Mouse (Mus musculus): ENCODE measurements around the gene Fxyd1. TPM values are rescaled to one million over a fixed set of nuclear protein-coding genes. Genes with fewer than 3 reads are reported as not detected.

Gene Fxyd1
- polyA plus RNA-seq, 1 experiment: 330 TPM

DNA sequence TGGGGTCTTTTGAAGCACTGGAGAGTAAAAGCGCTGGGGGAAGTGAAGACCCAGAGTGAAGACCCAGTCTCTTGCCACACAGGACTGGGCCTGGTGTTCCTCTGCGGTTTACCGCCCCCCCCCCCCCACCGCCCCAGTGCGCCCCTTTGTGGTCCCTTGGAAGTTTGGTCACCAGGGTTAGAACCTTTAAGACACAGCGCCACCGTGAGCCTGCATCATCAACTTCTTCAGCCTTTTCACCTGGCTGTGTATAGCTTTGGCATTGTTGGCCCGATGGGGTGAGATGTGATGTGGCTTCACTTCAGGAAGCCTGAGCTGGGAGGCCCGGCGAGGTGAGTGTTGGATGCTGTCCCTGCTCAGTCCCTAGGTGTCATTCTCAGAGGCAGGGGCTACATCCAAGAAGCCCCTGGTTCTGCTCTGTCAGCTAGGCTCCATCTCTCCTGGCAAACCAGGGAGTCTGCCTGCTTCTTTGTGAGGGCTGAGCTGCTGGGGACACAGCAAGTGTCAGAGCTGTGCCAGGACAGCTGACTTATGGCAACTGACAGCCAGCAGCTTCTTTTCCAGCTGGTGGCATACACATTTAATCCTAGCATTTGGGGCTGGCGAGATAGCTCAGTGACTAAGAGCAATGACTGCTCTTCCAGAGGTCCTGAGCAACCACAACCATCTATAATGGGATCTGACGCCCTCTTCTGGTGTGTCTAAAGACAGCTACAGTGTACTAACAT, 37.9 kb upstream of the Fxyd1 start:
- no peak for DNase-seq
- no peak overlapping the region for H3K4me3 ChIP-seq (replicated peaks; ENCODE audit: extremely low read depth, low read depth, low read length)
- TF ChIP-seq CTCF (IDR thresholded peaks at IDR 0.05; ENCODE audit: insufficient read depth, low read length) (no peak), POLR2A (IDR thresholded peaks at IDR 0.05; ENCODE audit: borderline replicate concordance, extremely low read depth, low read depth, low read length) (no peak)
- H3K4me1 ChIP-seq (ENCODE audit: control insufficient read depth, insufficient read depth, low read length): no peaks in the 10 kb centered on the region
- 24% methylated on average over 11 of the region's 12 CpGs for WGBS

DNA sequence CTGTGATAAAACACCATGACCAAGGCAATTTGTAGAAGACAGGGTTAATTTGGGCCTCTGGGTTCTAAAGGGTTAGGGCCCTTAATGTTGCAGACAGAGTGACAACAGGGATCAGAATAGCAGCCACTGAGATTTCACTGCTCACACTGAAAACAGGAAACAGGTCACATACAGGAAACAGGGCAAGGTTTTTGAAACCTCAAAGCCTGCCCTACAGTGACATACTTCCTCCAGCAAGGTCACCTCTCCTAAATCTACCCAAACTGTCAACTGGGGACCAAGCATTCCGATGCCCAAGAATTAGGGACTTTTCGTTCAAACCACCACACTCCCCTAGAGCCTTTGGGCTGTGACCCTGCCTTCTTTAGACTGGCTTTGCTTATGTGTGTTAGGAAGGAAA, 32.7 kb upstream of the Fxyd1 start:
- Histone ChIP-seq H3K4me3 (replicated peaks; ENCODE audit: extremely low read depth, low read depth, low read length) (no peak overlapping the region), H3K4me1 (ENCODE audit: control insufficient read depth, insufficient read depth, low read length) (peaks cover 2% of the 10 kb centered on the region; the same call in 1 of the 2 replicates)
- WGBS: 53% methylated on average over 2 of the region's 2 CpGs
- no peak for DNase-seq
- TF ChIP-seq CTCF (IDR thresholded peaks at IDR 0.05; ENCODE audit: insufficient read depth, low read length): no peak
- no peak for TF ChIP-seq POLR2A (IDR thresholded peaks at IDR 0.05; ENCODE audit: borderline replicate concordance, extremely low read depth, low read depth, low read length)

DNA sequence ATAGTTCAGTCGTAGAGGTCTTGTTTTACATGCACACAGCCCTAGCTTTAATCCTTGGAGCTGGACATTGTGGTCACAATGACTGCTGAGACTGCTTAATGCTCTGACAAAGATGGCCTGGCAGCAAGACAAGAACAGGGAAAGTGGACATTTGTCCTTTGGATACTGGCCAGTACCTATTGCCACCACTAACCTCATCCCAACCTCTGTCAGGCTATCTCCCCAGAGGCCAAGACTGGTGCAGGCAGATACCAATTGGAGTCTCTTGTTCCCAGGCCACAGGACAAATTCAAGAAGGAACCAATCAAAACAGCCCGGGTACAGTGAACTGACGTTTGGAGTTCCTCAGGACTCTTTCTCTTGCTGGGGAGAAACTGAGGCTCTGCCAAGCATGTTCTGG, 31.2 kb upstream of the Fxyd1 start:
- Histone ChIP-seq H3K4me3 (replicated peaks; ENCODE audit: extremely low read depth, low read depth, low read length) (no peak overlapping the region), H3K4me1 (ENCODE audit: control insufficient read depth, insufficient read depth, low read length) (peaks cover 2% of the 10 kb centered on the region; the same call in 1 of the 2 replicates)
- WGBS: 58% methylated on average over 3 of the region's 3 CpGs
- no peak for DNase-seq
- TF ChIP-seq POLR2A (IDR thresholded peaks at IDR 0.05; ENCODE audit: borderline replicate concordance, extremely low read depth, low read depth, low read length) (no peak), CTCF (IDR thresholded peaks at IDR 0.05; ENCODE audit: insufficient read depth, low read length) (no peak)

DNA sequence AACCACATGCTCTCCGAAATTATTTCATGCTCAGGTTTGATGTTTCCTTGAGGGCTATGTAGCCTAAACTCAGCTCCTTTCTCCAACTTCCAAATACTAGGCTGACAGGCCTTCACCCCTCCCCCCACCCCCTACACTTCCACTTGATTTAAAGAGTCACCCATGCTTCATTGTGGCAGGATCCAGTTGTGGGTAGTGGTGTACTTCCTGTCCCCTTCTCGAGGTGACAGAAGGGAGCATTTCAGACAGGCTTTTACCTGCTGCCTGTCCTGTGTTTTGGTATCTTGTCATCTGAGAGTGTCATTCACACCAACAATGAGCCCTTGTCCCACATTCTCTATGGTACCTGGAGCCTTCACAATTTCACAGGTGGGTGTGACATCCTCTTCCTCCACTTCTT, 30.3 kb upstream of the Fxyd1 start:
- Histone ChIP-seq H3K4me3 (replicated peaks; ENCODE audit: extremely low read depth, low read depth, low read length) (no peak overlapping the region), H3K4me1 (ENCODE audit: control insufficient read depth, insufficient read depth, low read length) (peaks cover 2% of the 10 kb centered on the region; the same call in 1 of the 2 replicates)
- no peak for DNase-seq
- WGBS: 33% methylated on average over 2 of the region's 2 CpGs
- no peak for TF ChIP-seq POLR2A (IDR thresholded peaks at IDR 0.05; ENCODE audit: borderline replicate concordance, extremely low read depth, low read depth, low read length)
- no peak for TF ChIP-seq CTCF (IDR thresholded peaks at IDR 0.05; ENCODE audit: insufficient read depth, low read length)

DNA sequence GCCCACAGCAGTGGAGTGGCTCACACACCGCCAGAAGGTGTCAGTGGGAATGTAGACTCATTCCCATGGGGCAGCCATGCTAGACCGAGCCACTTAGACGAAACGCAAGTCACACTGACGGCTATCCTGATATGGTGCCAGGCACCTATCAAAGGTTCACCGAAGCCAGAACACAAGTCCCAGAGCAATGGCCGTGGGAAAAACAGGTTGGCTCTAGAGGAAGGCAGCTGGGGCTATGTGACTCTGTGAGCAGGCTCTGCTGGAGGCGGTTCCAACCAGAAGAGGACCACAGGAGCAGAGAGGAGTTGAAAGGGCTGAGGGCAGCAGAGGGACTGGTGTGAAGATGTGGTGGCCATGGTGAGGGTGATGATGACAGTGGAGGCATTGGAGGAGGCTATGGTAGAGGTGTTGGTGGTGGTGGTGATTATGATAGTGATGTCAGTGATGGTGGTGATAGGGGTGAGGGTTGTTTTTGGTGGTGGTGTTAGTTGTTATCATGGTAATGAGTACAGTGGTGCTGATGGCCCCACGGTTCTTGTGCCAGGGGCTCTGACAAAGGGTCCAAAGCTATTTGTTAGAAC, 29.3 kb upstream of the Fxyd1 start:
- no peak overlapping the region for H3K4me3 ChIP-seq (replicated peaks; ENCODE audit: extremely low read depth, low read depth, low read length)
- H3K4me1 ChIP-seq (ENCODE audit: control insufficient read depth, insufficient read depth, low read length): peaks cover 2% of the 10 kb centered on the region; the same call in 1 of the 2 replicates
- TF ChIP-seq POLR2A (IDR thresholded peaks at IDR 0.05; ENCODE audit: borderline replicate concordance, extremely low read depth, low read depth, low read length): no peak
- no peak for TF ChIP-seq CTCF (IDR thresholded peaks at IDR 0.05; ENCODE audit: insufficient read depth, low read length)
- 86% methylated on average over 9 of the region's 9 CpGs for WGBS
- DNase-seq: no peak

DNA sequence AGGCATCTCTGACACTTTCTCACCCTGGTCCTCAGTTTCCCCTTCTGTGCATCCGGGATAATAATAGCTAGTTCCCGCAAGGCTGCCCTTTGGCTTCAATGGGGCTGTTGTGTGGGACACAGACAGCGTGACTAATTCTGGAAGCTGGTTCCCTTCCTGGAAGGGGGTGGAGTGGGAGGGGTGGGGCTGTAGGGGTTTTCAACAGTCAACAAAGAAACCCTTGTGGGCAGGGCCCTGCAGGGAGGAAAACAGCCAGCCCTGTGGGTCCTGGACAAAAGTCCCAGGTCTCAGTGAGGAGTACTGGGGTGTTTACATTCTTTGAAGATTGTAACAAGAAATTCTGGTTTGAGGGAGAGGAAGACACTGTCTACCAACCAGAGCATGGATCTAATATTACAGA, 28.2 kb upstream of the Fxyd1 start:
- peaks cover 2% of the 10 kb centered on the region; the same call in 1 of the 2 replicates for H3K4me1 ChIP-seq (ENCODE audit: control insufficient read depth, insufficient read depth, low read length)
- peak; percentile 24 for DNase-seq
- WGBS: 16% methylated on average over 3 of the region's 3 CpGs
- TF ChIP-seq CTCF (IDR thresholded peaks at IDR 0.05; ENCODE audit: insufficient read depth, low read length) (no peak), POLR2A (IDR thresholded peaks at IDR 0.05; ENCODE audit: borderline replicate concordance, extremely low read depth, low read depth, low read length) (no peak)
- H3K4me3 ChIP-seq (replicated peaks; ENCODE audit: extremely low read depth, low read depth, low read length): no peak overlapping the region

DNA sequence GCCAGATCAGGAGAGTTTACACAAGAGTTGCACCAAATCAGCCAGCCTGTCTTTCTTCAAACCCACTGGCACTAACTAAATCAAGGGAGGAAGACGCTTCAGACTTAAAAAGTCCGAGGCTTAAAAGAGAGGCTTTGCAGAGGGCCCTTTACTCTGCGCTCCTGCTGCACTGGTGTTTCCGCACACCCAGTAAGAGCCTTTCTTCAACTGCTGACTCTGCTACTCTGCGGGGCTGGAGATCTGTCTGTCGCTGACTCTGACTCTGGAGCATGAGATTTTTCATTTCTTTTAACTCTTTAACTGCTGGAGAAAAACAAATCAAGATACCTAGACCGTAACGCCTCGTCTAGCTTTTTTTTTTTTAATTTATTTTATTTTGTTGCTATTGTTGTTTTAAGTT, 27.1 kb upstream of the Fxyd1 start:
- WGBS: 58% methylated on average over 9 of the region's 9 CpGs
- H3K4me1 ChIP-seq (ENCODE audit: control insufficient read depth, insufficient read depth, low read length): peaks cover 2% of the 10 kb centered on the region; the same call in 1 of the 2 replicates
- no peak for DNase-seq
- H3K4me3 ChIP-seq (replicated peaks; ENCODE audit: extremely low read depth, low read depth, low read length): no peak overlapping the region
- no peak for TF ChIP-seq CTCF (IDR thresholded peaks at IDR 0.05; ENCODE audit: insufficient read depth, low read length)
- TF ChIP-seq POLR2A (IDR thresholded peaks at IDR 0.05; ENCODE audit: borderline replicate concordance, extremely low read depth, low read depth, low read length): no peak

DNA sequence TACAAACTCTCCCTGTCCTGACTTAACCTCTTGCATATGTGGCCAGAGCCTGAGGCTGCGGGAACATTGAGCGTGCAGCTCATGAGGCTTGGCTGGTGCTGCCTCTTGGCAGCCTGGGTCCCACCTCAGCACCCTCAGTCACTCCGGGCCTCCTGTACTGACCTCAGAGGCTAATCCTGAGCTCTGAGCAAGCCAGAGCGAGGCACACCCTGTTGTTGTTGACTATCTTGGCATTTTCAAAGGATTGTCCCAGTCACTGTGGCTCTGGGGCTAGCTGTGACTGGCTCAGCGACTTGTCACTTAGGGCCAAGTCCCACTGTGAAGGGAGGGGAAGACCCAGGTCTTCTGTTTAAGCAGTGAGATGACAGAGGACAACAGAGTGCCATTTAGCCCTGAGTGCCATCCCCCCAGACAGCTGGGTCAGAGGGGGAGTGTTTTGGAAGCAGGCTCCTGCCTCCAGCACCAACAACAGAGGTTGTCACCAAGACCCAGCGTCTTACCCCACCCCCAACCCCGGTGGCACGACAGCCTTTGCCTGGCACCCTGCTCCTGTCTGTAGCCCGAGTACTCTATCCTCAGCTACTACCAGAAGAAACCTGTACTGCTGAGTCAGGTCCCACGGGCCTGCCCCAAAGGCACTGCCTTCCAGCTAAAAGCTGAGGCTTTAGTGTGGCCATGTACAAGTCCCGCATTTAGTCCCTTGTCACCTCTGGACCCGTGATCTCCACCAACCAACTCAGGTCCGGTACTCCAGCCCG, 26.0 kb upstream of the Fxyd1 start:
- 67% methylated on average over 14 of the region's 14 CpGs for WGBS
- no peak for DNase-seq
- Histone ChIP-seq H3K4me1 (ENCODE audit: control insufficient read depth, insufficient read depth, low read length) (peaks cover 2% of the 10 kb centered on the region; the same call in 1 of the 2 replicates), H3K4me3 (replicated peaks; ENCODE audit: extremely low read depth, low read depth, low read length) (no peak overlapping the region)
- TF ChIP-seq POLR2A (IDR thresholded peaks at IDR 0.05; ENCODE audit: borderline replicate concordance, extremely low read depth, low read depth, low read length): no peak
- no peak for TF ChIP-seq CTCF (IDR thresholded peaks at IDR 0.05; ENCODE audit: insufficient read depth, low read length)

DNA sequence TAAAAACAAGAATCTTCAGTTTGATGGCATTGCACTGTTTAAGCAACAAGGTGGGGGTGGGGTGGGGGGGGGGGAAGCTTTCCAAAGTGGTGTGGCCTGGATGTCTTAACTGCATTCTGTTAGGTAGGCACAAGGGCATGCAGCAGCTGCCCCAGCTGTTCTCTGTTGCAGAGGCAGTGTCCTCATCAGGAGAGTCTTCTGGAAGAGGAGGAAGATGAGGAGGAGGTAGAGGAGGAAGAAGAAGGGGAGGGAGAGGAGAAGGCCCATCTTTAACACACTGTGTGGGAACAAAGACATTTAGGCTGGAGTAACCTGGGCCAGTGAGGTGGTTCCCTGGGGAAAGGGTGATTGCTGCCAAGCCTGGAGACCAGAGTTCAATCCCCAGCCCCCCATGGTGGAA, 25.1 kb upstream of the Fxyd1 start:
- Histone ChIP-seq H3K4me3 (replicated peaks; ENCODE audit: extremely low read depth, low read depth, low read length) (no peak overlapping the region), H3K4me1 (ENCODE audit: control insufficient read depth, insufficient read depth, low read length) (peaks cover 2% of the 10 kb centered on the region; the same call in 1 of the 2 replicates)
- no peak for TF ChIP-seq CTCF (IDR thresholded peaks at IDR 0.05; ENCODE audit: insufficient read depth, low read length)
- TF ChIP-seq POLR2A (IDR thresholded peaks at IDR 0.05; ENCODE audit: borderline replicate concordance, extremely low read depth, low read depth, low read length): no peak
- no peak for DNase-seq

All from lung, adult 2 months (tissue).